Mouse (Mus musculus) midbrain, postnatal 0 days (tissue): ENCODE measurements around the gene Cerk. TPM values are rescaled to one million over a fixed set of nuclear protein-coding genes. Genes with fewer than 3 reads are reported as not detected.

Experiments used
- ATAC-seq: fragments of 200-750 bp; cut with Nextera tagmentation; 2 replicates; pipeline ENCODE4 v1.8.0; 2017; ENCODE audit warnings: moderate number of reproducible peaks, mild to moderate bottlenecking, moderate TSS enrichment, moderate library complexity; ENCODE audit not compliant: low FRiP score
- DNase-seq: peaks from one replicate; pipeline ENCODE4 v3.0.0-alpha.2; 2015; ENCODE audit warnings: low spot score
- H3K27ac ChIP-seq: fragments of 300-500 bp; sonication (generic); 2 replicates; pipeline ENCODE4 v1.5.1; 2014; ENCODE audit warnings: low read depth, mild to moderate bottlenecking, low read length, mixed read lengths
- H3K27me3 ChIP-seq: fragments of 300-500 bp; sonication (generic); 2 replicates; pipeline ENCODE4 v1.6.1; 2014; ENCODE audit warnings: low read length, control low read depth, mixed read lengths; ENCODE audit not compliant: insufficient read depth
- H3K36me3 ChIP-seq: fragments of 300-500 bp; sonication (generic); 2 replicates; pipeline ENCODE4 v1.6.1; 2014; ENCODE audit warnings: low read length, control low read depth, mixed read lengths; ENCODE audit not compliant: insufficient read depth
- H3K4me1 ChIP-seq: fragments of 300-500 bp; sonication (generic); 2 replicates; pipeline ENCODE4 v1.6.1; 2014; ENCODE audit warnings: mild to moderate bottlenecking, control low read depth, antibody characterized with exemption, low read length, mixed read lengths; ENCODE audit not compliant: insufficient read depth
- H3K4me2 ChIP-seq: fragments of 300-500 bp; sonication (generic); 2 replicates; pipeline ENCODE4 v1.6.1; 2014; ENCODE audit warnings: low read depth, mild to moderate bottlenecking, low read length, mixed read lengths; ENCODE audit not compliant: poor library complexity, severe bottlenecking
- H3K4me3 ChIP-seq: fragments of 300-500 bp; sonication (generic); 2 replicates; pipeline ENCODE4 v1.5.1; 2014; ENCODE audit warnings: low read depth, mild to moderate bottlenecking, low read length, moderate library complexity
- H3K9ac ChIP-seq: fragments of 300-500 bp; sonication (generic); replicated peaks from 2 replicates; pipeline ENCODE4 v1.6.1; 2014; ENCODE audit warnings: mild to moderate bottlenecking, low read length, moderate library complexity, mixed read lengths; ENCODE audit not compliant: poor library complexity, severe bottlenecking
- H3K9me3 ChIP-seq: fragments of 300-500 bp; sonication (generic); 2 replicates; pipeline ENCODE4 v1.6.1; 2016; ENCODE audit warnings: low read length, control low read depth
- CTCF ChIP-seq: IDR thresholded peaks from 2 replicates; pipeline ENCODE4 v1.5.1; 2016; ENCODE audit warnings: antibody characterized with exemption, mild to moderate bottlenecking
- WGBS: fragments of 180-500 bp; shearing (Covaris S2); extraction: QIAGEN DNeasy Blood & Tissue Kit; methylation state at CpG from one replicate; pipeline ENCODE4 v1.1.7; 2014; 5-methylcytosine and 5-hydroxymethylcytosine counted together
- polyA plus RNA-seq: library from polyadenylated mRNA; unstranded; fragments of >200 nt; fragmentation: Nextera tagmentation; extraction: Ambion mirVana; gene quantifications from 2 replicates; pipeline ENCODE4 v1.2.1, GENCODE M21; 2015
- total RNA-seq: library from RNA; depleted of rRNA; stranded (reverse); fragments of >200 nt; gene quantifications from 2 replicates; pipeline ENCODE4 v1.2.3, GENCODE M21; 2014

Gene Cerk
- total and polyA plus RNA-seq, 2 experiments from 2014 or later = 21.6 to 37.0 TPM

DNA sequence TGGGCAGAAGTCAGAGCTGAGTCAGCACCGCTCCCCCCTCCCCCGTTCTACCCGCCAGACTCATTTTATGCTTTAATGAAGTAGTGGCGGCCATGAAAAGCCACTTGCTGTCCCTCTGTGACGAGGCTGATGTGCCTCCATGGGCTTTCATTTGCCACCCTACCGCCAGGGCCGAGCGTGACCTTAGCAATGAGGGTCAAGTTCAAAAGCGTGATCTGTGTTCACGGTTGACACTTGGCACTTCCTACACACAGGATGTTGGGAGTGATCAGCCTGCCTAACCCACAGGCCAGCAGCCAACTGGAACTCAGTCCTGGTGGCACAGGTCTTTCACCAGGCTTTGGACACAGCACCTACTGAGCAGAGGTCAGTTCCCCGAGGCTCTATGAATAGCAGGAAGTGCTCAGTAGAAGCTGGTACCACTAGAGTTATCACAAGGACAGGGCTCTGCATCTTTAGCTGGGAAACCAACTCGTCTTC lies 32.4 kb downstream of the Cerk start:
- Histone ChIP-seq H3K9me3 (no peaks in the 10 kb centered on the region), H3K4me1 (no peaks in the 10 kb centered on the region), H3K4me2 (no peak overlapping the region), H3K9ac (no peak overlapping the region), H3K4me3 (no peak overlapping the region), H3K36me3 (peaks cover 40% of the 10 kb centered on the region), H3K27ac (no peak overlapping the region), H3K27me3 (no peaks in the 10 kb centered on the region)
- 89% methylated on average over 12 of the region's 12 CpGs for WGBS
- DNase-seq (no peak), ATAC-seq (no peak)
- no peak for TF ChIP-seq CTCF

DNA sequence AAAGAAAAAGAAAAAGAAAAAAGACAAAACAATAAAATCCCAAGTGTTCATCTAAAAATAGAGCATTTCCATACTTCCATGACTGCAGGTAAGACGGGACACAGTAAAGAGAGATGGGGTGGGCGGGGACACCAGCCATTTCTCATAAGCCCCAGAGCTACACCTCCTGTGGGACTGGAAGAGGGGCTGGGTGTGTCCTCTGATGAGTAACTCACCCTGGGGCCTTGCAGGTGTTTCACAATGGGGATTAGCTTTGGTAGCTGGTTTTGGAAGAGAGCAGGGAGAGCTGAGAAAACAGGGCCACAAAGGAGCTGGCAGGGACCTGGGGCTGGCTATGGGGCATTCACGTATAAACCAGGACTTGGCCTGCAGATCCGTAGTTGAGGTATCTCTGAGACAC lies 35.3 kb downstream of the Cerk start:
- Histone ChIP-seq H3K4me3 (no peak overlapping the region), H3K4me1 (no peaks in the 10 kb centered on the region), H3K9me3 (no peaks in the 10 kb centered on the region), H3K27ac (no peak overlapping the region), H3K36me3 (peaks cover 44% of the 10 kb centered on the region), H3K9ac (no peak overlapping the region), H3K4me2 (no peak overlapping the region), H3K27me3 (no peaks in the 10 kb centered on the region)
- ATAC-seq (no peak), DNase-seq (no peak)
- no peak for TF ChIP-seq CTCF
- WGBS = 73% methylated on average over 4 of the region's 4 CpGs

GRCm38 (mm10) chr15:86146922-86147321 lies 39.0 kb downstream of the Cerk start:
- TF ChIP-seq CTCF = no peak
- Histone ChIP-seq H3K4me3 (no peak overlapping the region), H3K4me2 (no peak overlapping the region), H3K27me3 (no peaks in the 10 kb centered on the region), H3K9me3 (no peaks in the 10 kb centered on the region), H3K36me3 (peaks cover 53% of the 10 kb centered on the region), H3K27ac (no peak overlapping the region), H3K4me1 (no peaks in the 10 kb centered on the region), H3K9ac (no peak overlapping the region)
- 89% methylated on average over 8 of the region's 8 CpGs for WGBS
- no peak for ATAC-seq
- DNase-seq = no peak

- DNase-seq (no peak), ATAC-seq (no peak)
- Histone ChIP-seq H3K9ac (no peak overlapping the region), H3K27ac (no peak overlapping the region), H3K36me3 (peaks cover 57% of the 10 kb centered on the region), H3K4me1 (no peaks in the 10 kb centered on the region), H3K27me3 (no peaks in the 10 kb centered on the region), H3K4me2 (no peak overlapping the region), H3K9me3 (no peaks in the 10 kb centered on the region), H3K4me3 (no peak overlapping the region)
- no peak for TF ChIP-seq CTCF
- WGBS = 91% methylated on average over 7 of the region's 7 CpGs
Measured at GRCm38 (mm10) chr15:86145046-86145445, 40.9 kb downstream of the Cerk start.

DNA sequence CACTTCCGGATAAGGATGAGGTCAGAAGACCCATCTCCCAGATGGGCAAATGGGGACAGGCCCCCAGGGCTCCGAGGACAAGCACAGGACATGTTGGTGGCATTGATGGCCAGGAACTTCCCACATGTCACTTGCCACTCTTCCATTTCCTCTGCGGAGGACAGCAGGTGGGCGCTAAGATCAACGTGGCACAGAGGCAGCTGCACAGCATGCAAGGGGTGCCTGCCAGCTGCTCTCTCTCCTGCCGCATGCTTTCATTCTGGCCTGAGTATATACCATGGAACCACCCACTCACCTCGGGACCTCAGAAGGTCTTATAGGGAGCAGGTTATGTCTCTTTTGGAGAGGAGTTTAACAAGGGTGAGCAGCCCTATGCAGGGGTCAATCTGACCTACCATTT lies 41.4 kb downstream of the Cerk start:
- WGBS = 70% methylated on average over 7 of the region's 7 CpGs
- Histone ChIP-seq H3K36me3 (peaks cover 56% of the 10 kb centered on the region), H3K4me2 (no peak overlapping the region), H3K4me1 (no peaks in the 10 kb centered on the region), H3K9me3 (no peaks in the 10 kb centered on the region), H3K27me3 (no peaks in the 10 kb centered on the region), H3K9ac (no peak overlapping the region), H3K4me3 (no peak overlapping the region), H3K27ac (no peak overlapping the region)
- DNase-seq (no peak), ATAC-seq (no peak)
- no peak for TF ChIP-seq CTCF

DNA sequence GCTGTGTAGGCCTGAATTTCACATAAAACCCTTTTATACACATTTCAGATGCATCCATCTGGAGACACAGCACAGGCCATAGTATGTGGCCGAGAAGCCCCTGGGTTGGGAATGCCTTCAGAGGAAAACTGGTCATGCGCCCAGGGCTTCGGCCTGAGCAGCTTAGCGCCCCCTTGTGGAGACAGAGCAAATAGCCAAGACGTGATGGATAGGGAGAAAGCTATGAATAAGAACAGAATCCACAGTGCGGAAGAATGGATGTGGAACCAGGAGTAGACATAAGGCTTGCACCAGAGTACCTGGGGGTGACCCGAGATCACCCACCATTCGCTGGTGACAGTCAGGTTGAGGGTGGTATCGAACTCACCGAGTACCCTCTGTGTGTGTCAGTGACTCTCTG lies 45.6 kb downstream of the Cerk start:
- peak; percentile 28; the same call in 1 of the 2 replicates for ATAC-seq
- H3K36me3 ChIP-seq = peaks cover 36% of the 10 kb centered on the region

More for the DNA sequence above, 45.6 kb downstream of the Cerk start:
- Histone ChIP-seq H3K4me1 (no peaks in the 10 kb centered on the region), H3K27me3 (no peaks in the 10 kb centered on the region), H3K4me2 (no peak overlapping the region), H3K27ac (peak overlapping the region; percentile 52; the same call in 1 of the 2 replicates), H3K9me3 (no peaks in the 10 kb centered on the region), H3K9ac (no peak overlapping the region), H3K4me3 (no peak overlapping the region)
- peak; percentile 98 for TF ChIP-seq CTCF
- 29% methylated on average over 10 of the region's 10 CpGs for WGBS
- DNase-seq = peak; percentile 86
